Mouse (Mus musculus) embryonic facial prominence, embryonic 14.5 days (tissue): Measurements from ENCODE around the gene Adcy2. TPM values are rescaled to one million over a fixed set of nuclear protein-coding genes. Genes with fewer than 3 reads are reported as not detected.

Experiments
- ATAC-seq: fragments of 200-750 bp; cut with Nextera tagmentation; 2 replicates; pipeline ENCODE4 v1.8.0; 2017; ENCODE audit warnings: low read depth, moderate number of reproducible peaks, moderate TSS enrichment
- DNase-seq: peaks from one replicate; pipeline ENCODE4 v3.0.0-alpha.2; 2015; ENCODE audit warnings: low spot score
- H3K27ac ChIP-seq: fragments of 300-500 bp; sonication (generic); replicated peaks from 2 replicates; pipeline ENCODE4 v1.5.1; 2014; ENCODE audit warnings: low read depth, mild to moderate bottlenecking, low read length, moderate library complexity
- H3K27me3 ChIP-seq: fragments of 300-500 bp; sonication (generic); replicated peaks from 2 replicates; pipeline ENCODE4 v1.6.1; 2014; ENCODE audit warnings: low read length; ENCODE audit not compliant: control insufficient read depth, insufficient read depth
- H3K36me3 ChIP-seq: fragments of 300-500 bp; sonication (generic); 2 replicates; pipeline ENCODE4 v1.6.1; 2014; ENCODE audit warnings: low read length, mixed read lengths; ENCODE audit not compliant: control insufficient read depth, insufficient read depth
- H3K4me1 ChIP-seq: fragments of 300-500 bp; sonication (generic); 2 replicates; pipeline ENCODE4 v1.6.1; 2014; ENCODE audit warnings: antibody characterized with exemption, low read length; ENCODE audit not compliant: control insufficient read depth, insufficient read depth
- H3K4me2 ChIP-seq: fragments of 300-500 bp; sonication (generic); 2 replicates; pipeline ENCODE4 v1.6.1; 2014; ENCODE audit warnings: low read depth, mild to moderate bottlenecking, low read length, moderate library complexity, mixed read lengths
- H3K4me3 ChIP-seq: fragments of 300-500 bp; sonication (generic); 2 replicates; pipeline ENCODE4 v1.5.1; 2014; ENCODE audit warnings: low read depth, mild to moderate bottlenecking, low read length
- H3K9ac ChIP-seq: fragments of 300-500 bp; sonication (generic); 2 replicates; pipeline ENCODE4 v1.6.1; 2014; ENCODE audit warnings: low read depth, mild to moderate bottlenecking, low read length, moderate library complexity, mixed read lengths
- H3K9me3 ChIP-seq: fragments of 300-500 bp; sonication (generic); 2 replicates; pipeline ENCODE4 v1.6.1; 2016; ENCODE audit warnings: low read length; ENCODE audit not compliant: control insufficient read depth
- WGBS: fragments of 180-500 bp; shearing (Covaris S2); extraction: QIAGEN DNeasy Blood & Tissue Kit; methylation state at CpG from one replicate; pipeline ENCODE4 v1.1.7; 2014; 5-methylcytosine and 5-hydroxymethylcytosine counted together
- polyA plus RNA-seq: library from polyadenylated mRNA; unstranded; fragments of >200 nt; fragmentation: Nextera tagmentation; extraction: Ambion mirVana; gene quantifications from 2 replicates; pipeline ENCODE4 v1.2.1, GENCODE M21; 2014

Gene Adcy2
- polyA plus RNA-seq, 1 experiment from 2014 or later, result 11.2 TPM

DNA sequence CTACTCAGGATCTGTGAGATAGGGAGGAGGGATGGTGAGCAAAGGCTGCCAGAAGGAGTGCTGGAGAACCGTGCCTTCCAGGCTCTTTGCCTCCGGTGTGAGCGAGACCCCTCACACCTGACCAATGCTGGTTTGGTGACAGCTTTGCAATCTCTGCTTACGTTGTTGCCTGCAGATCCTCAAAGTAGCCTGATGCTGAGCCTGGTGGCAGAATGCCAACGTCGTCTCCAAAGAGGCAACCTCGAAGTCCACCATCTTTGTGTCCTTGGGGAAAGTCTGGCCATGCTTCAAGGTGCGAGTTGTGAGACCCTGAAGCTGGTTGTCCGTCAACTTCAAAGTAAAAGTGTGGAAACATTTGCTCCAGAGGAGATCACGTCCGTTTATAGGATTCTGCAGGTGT, 415.4 kb downstream of the Adcy2 start:
- Histone ChIP-seq H3K9ac (no peak overlapping the region), H3K4me2 (no peak overlapping the region), H3K4me1 (peaks cover 6% of the 10 kb centered on the region; the same call in 1 of the 2 replicates), H3K27me3 (no peaks in the 10 kb centered on the region), H3K4me3 (no peak overlapping the region), H3K27ac (no peak overlapping the region), H3K9me3 (no peaks in the 10 kb centered on the region), H3K36me3 (peaks cover 55% of the 10 kb centered on the region)
- 93% methylated on average over 11 of the region's 11 CpGs for WGBS
- DNase-seq (no peak), ATAC-seq (no peak)

DNA sequence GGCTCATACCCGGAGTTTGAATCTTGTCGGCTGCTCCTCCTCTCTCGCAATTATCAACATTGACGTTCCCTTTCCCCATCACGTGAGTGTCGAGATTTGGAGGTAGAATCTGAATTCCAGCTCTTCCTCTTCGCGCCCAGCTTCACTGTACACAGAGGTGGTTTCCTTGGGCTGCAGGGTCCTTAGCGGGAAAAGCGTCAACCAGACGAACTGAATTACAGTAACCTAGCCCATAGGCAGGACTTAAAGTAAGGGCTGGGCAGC, 416.9 kb downstream of the Adcy2 start:
- Histone ChIP-seq H3K4me1 (peaks cover 6% of the 10 kb centered on the region; the same call in 1 of the 2 replicates), H3K9me3 (no peaks in the 10 kb centered on the region), H3K27me3 (no peaks in the 10 kb centered on the region), H3K4me3 (peak overlapping the region; percentile 87), H3K36me3 (peaks cover 45% of the 10 kb centered on the region), H3K4me2 (peak overlapping the region; percentile 94), H3K27ac (peak overlapping the region; percentile 81), H3K9ac (peak overlapping the region; percentile 85)
- ATAC-seq (peak; percentile 0; the same call in 1 of the 2 replicates), DNase-seq (peak; percentile 17)
- WGBS, result 1% methylated on average over 11 of the region's 11 CpGs

DNA sequence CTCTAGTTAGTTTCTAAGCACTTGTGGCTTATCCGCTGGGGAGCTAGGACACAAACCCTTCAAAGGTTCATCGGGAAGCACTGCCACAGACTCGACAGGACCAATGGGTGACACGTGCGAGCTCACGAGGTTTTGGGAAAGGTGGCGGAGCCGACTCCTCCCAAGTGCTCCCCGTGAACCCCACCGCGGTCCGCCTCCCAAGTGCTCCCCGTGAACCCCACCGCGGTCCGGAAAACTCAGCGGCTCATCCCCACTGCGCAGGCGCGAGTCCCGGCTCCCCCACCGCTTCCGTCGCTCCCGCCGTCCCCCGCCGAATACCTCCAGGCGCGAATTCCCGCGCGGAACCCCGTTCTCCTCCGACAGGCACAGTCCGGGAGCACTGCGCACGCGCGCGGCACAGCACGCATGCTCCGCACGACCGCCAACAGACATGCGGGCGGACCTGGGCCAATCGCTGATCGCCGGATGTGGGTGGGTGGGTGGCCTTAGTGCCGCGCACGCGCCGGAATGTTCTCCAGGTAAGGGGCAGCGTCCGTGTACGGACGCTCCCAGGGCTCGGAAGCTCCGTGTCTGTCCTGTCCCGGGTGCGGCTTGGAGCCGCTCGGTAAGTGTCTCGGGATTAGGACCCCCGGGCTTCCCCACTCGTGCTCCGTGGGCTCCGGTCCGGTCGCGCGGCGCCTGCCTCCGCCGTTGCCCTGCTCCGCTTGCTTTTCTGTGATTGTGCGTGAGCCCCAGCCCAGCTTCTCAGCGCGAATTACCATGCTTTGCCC, 417.4 kb downstream of the Adcy2 start, which contains the start of the genes Mtrr and Fastkd3:
Gene Mtrr (minus strand): TSS at position 403 of the 770 bp plus-strand sequence.
Gene Fastkd3 (plus strand): TSS at position 488 of the 770 bp plus-strand sequence.
- peaks cover 6% of the 10 kb centered on the region; the same call in 1 of the 2 replicates for H3K4me1 ChIP-seq
- DNase-seq, result peak; percentile 98
- H3K36me3 ChIP-seq, result peaks cover 44% of the 10 kb centered on the region
- H3K4me2 ChIP-seq, result peak within 1 kb of the TSS; percentile 94
- H3K9me3 ChIP-seq, result no peaks in the 10 kb centered on the region
- WGBS, result under 1% methylated on average over 58 of the region's 81 CpGs
- H3K27ac ChIP-seq, result peak within 1 kb of the TSS; percentile 81
- no peaks in the 10 kb centered on the region for H3K27me3 ChIP-seq
- H3K4me3 ChIP-seq, result peak within 1 kb of the TSS; percentile 87
- peak within 1 kb of the TSS; percentile 85 for H3K9ac ChIP-seq
- ATAC-seq, result peak; percentile 100

DNA sequence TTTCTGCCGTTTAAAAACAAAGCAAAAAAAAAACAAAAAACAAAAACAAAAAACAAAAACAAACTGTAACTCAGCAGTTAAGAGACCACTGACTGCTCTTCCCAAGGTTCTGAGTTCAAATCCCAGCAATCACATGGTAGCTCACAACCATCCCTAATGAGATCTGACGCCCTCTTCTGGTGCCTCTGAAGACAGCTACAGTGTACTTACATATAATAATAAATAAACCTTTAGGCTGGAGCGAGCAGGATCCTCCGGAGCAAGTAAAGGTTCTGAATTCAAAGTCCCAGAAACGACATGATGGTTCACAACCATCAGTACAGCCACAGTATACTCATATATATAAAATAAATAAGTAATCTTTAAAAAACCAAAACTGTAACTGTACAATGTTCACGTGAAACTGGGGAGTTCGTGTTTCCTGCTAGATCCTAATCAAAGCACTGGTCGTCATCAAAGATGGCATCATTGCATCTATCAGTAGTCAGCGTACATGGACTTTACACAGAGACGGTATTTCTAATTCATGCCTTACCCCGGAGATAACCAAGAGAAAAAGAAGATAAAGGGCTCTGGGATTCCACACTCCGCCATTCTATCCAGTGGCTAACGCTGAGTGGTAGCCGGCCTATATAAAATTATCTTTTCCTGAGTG, 418.1 kb downstream of the Adcy2 start:
- DNase-seq, result no peak
- ATAC-seq, result no peak
- Histone ChIP-seq H3K9ac (peak overlapping the region; percentile 85), H3K27me3 (no peaks in the 10 kb centered on the region), H3K4me2 (peak overlapping the region; percentile 94), H3K36me3 (peaks cover 44% of the 10 kb centered on the region), H3K4me3 (peak overlapping the region; percentile 87), H3K4me1 (peaks cover 6% of the 10 kb centered on the region; the same call in 1 of the 2 replicates), H3K9me3 (no peaks in the 10 kb centered on the region), H3K27ac (peak overlapping the region; percentile 76)
- WGBS, result 21% methylated on average over 14 of the region's 14 CpGs

- no peak for ATAC-seq
- H3K4me3 ChIP-seq, result no peak overlapping the region
- no peak for DNase-seq
- no peaks in the 10 kb centered on the region for H3K27me3 ChIP-seq
- H3K4me1 ChIP-seq, result peaks cover 4% of the 10 kb centered on the region; the same call in 1 of the 2 replicates
- H3K9me3 ChIP-seq, result no peaks in the 10 kb centered on the region
- H3K27ac ChIP-seq, result no peak overlapping the region
- H3K4me2 ChIP-seq, result no peak overlapping the region
- peaks cover 33% of the 10 kb centered on the region; the same call in 1 of the 2 replicates for H3K36me3 ChIP-seq
- H3K9ac ChIP-seq, result no peak overlapping the region
- 86% methylated on average over 7 of the region's 7 CpGs for WGBS
Observed at GRCm38 (mm10) chr13:68577945-68578344, 421.4 kb downstream of the Adcy2 start.

DNA sequence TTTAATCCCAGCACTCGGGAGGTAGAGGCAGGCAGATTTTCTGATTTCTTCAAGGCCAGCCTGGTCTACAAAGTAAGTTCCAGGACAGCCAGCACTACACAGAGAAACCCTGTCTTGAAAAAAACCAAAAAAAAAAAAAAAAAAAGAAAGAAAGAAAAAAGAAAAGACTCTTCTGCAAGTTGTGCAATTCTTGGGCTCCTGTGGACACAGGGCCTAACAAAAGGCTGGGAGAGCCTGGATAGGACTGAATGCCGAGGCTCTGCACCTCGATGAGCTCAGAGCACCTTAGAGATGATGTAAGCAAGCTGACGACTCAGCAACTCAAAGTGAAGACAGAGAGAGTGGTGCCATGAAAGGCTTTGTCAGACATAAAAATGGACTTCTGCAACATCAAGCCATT, 424.9 kb downstream of the Adcy2 start:
- Histone ChIP-seq H3K4me2 (no peak overlapping the region), H3K9ac (no peak overlapping the region), H3K4me3 (no peak overlapping the region), H3K9me3 (no peaks in the 10 kb centered on the region), H3K27me3 (no peaks in the 10 kb centered on the region), H3K36me3 (peaks cover 56% of the 10 kb centered on the region; the same call in 1 of the 2 replicates), H3K27ac (no peak overlapping the region), H3K4me1 (no peaks in the 10 kb centered on the region)
- no peak for DNase-seq
- WGBS, result 74% methylated on average over 4 of the region's 4 CpGs
- no peak for ATAC-seq

DNA sequence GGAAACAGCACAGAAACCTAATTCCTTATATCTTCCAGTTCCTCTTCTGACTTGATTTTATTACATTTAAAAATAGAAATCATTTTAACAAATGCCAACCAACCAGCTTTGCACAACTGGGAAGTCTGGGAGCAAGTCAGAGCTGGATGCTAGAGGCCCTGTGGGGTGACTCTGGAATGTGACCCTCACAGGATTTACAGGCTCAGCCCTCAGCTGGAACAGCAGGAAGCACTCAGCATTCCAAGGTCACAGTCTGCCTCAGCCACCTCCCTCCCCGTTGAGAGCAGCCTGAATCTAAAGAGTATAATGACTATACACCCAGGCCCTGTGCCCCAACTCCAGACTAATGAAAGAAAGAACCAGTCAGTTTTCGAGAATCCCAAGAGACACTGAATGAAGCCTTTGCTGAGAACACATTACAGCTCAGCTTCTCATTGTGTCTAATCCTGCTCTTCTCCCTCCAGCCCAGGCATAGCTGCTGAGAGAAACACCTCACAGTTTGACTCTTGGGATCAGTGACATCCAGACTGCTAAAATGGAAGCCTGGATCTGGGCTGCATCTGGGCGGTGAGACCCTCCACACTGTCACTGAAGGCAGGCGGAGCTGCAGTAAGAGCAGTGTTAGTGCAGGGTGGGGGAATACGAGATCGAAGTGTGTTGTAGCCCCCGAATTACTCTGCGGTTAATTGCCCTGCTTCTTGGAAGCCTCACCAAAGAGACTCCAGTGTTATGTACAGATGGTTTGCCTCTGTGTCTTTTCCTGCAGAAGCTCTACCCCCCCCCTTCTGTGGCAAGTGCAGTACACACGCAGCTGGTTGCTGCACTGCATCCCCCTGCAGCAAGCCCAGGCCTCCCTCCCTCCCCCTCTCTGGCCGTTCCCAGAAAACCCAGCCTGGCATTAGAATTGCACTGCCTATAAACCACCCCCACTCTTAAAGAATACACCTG, 426.1 kb downstream of the Adcy2 start:
- Histone ChIP-seq H3K27me3 (no peaks in the 10 kb centered on the region), H3K4me3 (no peak overlapping the region), H3K9me3 (no peaks in the 10 kb centered on the region), H3K4me1 (no peaks in the 10 kb centered on the region), H3K4me2 (no peak overlapping the region), H3K36me3 (peaks cover 55% of the 10 kb centered on the region; the same call in 1 of the 2 replicates), H3K9ac (no peak overlapping the region), H3K27ac (peak overlapping the region; percentile 52; the same call in 1 of the 2 replicates)
- WGBS, result 57% methylated on average over 10 of the region's 10 CpGs
- ATAC-seq (peak; percentile 66), DNase-seq (peak; percentile 62)

DNA sequence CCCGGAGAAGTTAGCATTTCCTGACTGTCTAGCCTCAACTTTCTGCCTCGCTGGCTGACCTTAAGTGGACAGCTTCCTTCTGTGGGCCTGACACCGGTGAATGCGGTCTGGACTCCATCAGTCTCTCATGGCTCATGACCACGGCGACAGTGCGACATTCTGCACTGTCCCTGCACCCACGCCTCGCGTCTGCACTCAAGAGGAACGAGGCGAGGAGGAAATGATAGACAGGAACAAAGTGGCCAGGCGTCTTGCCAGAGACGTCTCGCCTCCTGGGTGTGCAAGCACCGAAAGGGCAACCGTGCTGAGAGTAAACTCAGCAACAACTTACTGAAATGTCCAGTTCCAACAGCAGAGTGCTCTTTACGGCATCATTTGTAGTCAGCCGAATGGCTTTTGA, 427.1 kb downstream of the Adcy2 start:
- Histone ChIP-seq H3K9ac (no peak overlapping the region), H3K27me3 (no peaks in the 10 kb centered on the region), H3K9me3 (no peaks in the 10 kb centered on the region), H3K27ac (no peak overlapping the region), H3K4me2 (no peak overlapping the region), H3K36me3 (peaks cover 63% of the 10 kb centered on the region), H3K4me3 (no peak overlapping the region), H3K4me1 (no peaks in the 10 kb centered on the region)
- ATAC-seq (no peak), DNase-seq (no peak)
- WGBS, result 86% methylated on average over 19 of the region's 19 CpGs
